Comparison of ENCODE assay signal across 7 mouse cellular contexts in genomic region chr11:86839716-86840447, GRCm38 (mm10). TPM values are rescaled to one million over a fixed set of nuclear protein-coding genes. Genes with fewer than 3 reads are reported as not detected.
DNase-seq lines count a peak whose midpoint lies in the region; ATAC-seq and TF ChIP-seq lines count a peak whose summit lies in the region.

No protein-coding gene starts in this region.

- peak; percentile 38 for DNase-seq in lung, embryonic 14.5 days
- DNase-seq in lung, adult 2 months: no peak
- DNase-seq in spleen, postnatal 4 days (ENCODE audit: low spot score in 2 of 2): no peak

- no peak overlapping the region for H3K4me3 ChIP-seq in lung, embryonic 14.5 days (ENCODE audit: low read depth, low read length)
- no peak overlapping the region for H3K4me3 ChIP-seq in lung, adult 2 months (replicated peaks; ENCODE audit: extremely low read depth, low read depth, low read length)
- H3K4me3 ChIP-seq in forebrain, embryonic 13.5 days: no peak overlapping the region
- H3K4me3 ChIP-seq in intestine, postnatal 0 days (ENCODE audit: low read depth, low read length): no peak overlapping the region
- H3K4me3 ChIP-seq in stomach, embryonic 16.5 days (replicated peaks; ENCODE audit: low read length): no peak overlapping the region

- 37% methylated on average over 7 of the region's 7 CpGs for WGBS in lung, embryonic 14.5 days
- WGBS in lung, adult 2 months: 26% methylated on average over 7 of the region's 7 CpGs
- 22% methylated on average over 7 of the region's 7 CpGs for WGBS in forebrain, embryonic 13.5 days
- WGBS in intestine, postnatal 0 days: 42% methylated on average over 7 of the region's 7 CpGs
- 48% methylated on average over 7 of the region's 7 CpGs for WGBS in stomach, embryonic 16.5 days

- H3K4me1 ChIP-seq in lung, embryonic 14.5 days (ENCODE audit: insufficient read depth): peaks cover 6% of the 10 kb centered on the region; the same call in 1 of the 2 replicates
- peaks cover 8% of the 10 kb centered on the region for H3K4me1 ChIP-seq in lung, adult 2 months (ENCODE audit: control insufficient read depth, insufficient read depth, low read length)
- H3K4me1 ChIP-seq in forebrain, embryonic 13.5 days: peaks cover 25% of the 10 kb centered on the region
- H3K4me1 ChIP-seq in intestine, postnatal 0 days (replicated peaks; ENCODE audit: control insufficient read depth, insufficient read depth, low read length): no peaks in the 10 kb centered on the region
- peaks cover 7% of the 10 kb centered on the region; the same call in 1 of the 2 replicates for H3K4me1 ChIP-seq in stomach, embryonic 16.5 days (ENCODE audit: control insufficient read depth, insufficient read depth, low read length)

- peak overlapping the region; percentile 38 for H3K27ac ChIP-seq in lung, embryonic 14.5 days (ENCODE audit: low read depth)
- peak overlapping the region; percentile 55 for H3K27ac ChIP-seq in forebrain, embryonic 13.5 days
- peak overlapping the region; percentile 35 for H3K27ac ChIP-seq in intestine, postnatal 0 days (ENCODE audit: low read depth, low read length)
- H3K27ac ChIP-seq in stomach, embryonic 16.5 days (ENCODE audit: low read length): 0 out of 2 replicates have a peak overlapping the region, but pooled peaks have one; percentile 21

- H3K27me3 ChIP-seq in lung, embryonic 14.5 days (ENCODE audit: insufficient read depth, low read length): no peaks in the 10 kb centered on the region
- H3K27me3 ChIP-seq in forebrain, embryonic 13.5 days: no peaks in the 10 kb centered on the region
- no peaks in the 10 kb centered on the region for H3K27me3 ChIP-seq in intestine, postnatal 0 days (replicated peaks; ENCODE audit: control insufficient read depth, insufficient read depth, low read length)
- H3K27me3 ChIP-seq in stomach, embryonic 16.5 days (ENCODE audit: control insufficient read depth, insufficient read depth, low read length): no peaks in the 10 kb centered on the region

- H3K9ac ChIP-seq in lung, embryonic 14.5 days: no peak overlapping the region
- H3K9ac ChIP-seq in forebrain, embryonic 13.5 days: no peak overlapping the region
- H3K9ac ChIP-seq in intestine, postnatal 0 days (ENCODE audit: low read depth, low read length): no peak overlapping the region
- no peak overlapping the region for H3K9ac ChIP-seq in stomach, embryonic 16.5 days (ENCODE audit: low read length)

- no peaks in the 10 kb centered on the region for H3K9me3 ChIP-seq in lung, embryonic 14.5 days (ENCODE audit: low read depth, low read length)
- no peaks in the 10 kb centered on the region for H3K9me3 ChIP-seq in forebrain, embryonic 13.5 days (replicated peaks)
- no peaks in the 10 kb centered on the region for H3K9me3 ChIP-seq in intestine, postnatal 0 days (ENCODE audit: control insufficient read depth)
- H3K9me3 ChIP-seq in stomach, embryonic 16.5 days (replicated peaks; ENCODE audit: control insufficient read depth, low read length): no peaks in the 10 kb centered on the region

- no peak for TF ChIP-seq POLR2A in lung, adult 2 months (IDR thresholded peaks at IDR 0.05; ENCODE audit: borderline replicate concordance, extremely low read depth, low read depth, low read length)

- H3K4me2 ChIP-seq in lung, embryonic 14.5 days: no peak overlapping the region
- no peak overlapping the region for H3K4me2 ChIP-seq in forebrain, embryonic 13.5 days
- no peak overlapping the region for H3K4me2 ChIP-seq in intestine, postnatal 0 days (replicated peaks; ENCODE audit: low read depth)
- no peak overlapping the region for H3K4me2 ChIP-seq in stomach, embryonic 16.5 days (ENCODE audit: low read depth, low read length)

- no peaks in the 10 kb centered on the region for H3K36me3 ChIP-seq in lung, embryonic 14.5 days (ENCODE audit: insufficient read depth)
- no peaks in the 10 kb centered on the region for H3K36me3 ChIP-seq in forebrain, embryonic 13.5 days (ENCODE audit: poor library complexity, severe bottlenecking)
- no peaks in the 10 kb centered on the region for H3K36me3 ChIP-seq in intestine, postnatal 0 days (ENCODE audit: control insufficient read depth, insufficient read depth)
- no peaks in the 10 kb centered on the region for H3K36me3 ChIP-seq in stomach, embryonic 16.5 days (ENCODE audit: control insufficient read depth, insufficient read depth, low read length)

- 0 out of 2 replicates have a peak, but pooled peaks have one; percentile 49 for ATAC-seq in lung, embryonic 14.5 days (ENCODE audit: insufficient read depth)
- ATAC-seq in forebrain, embryonic 13.5 days: peak; percentile 70
- no peak for ATAC-seq in intestine, postnatal 0 days
- no peak for ATAC-seq in stomach, embryonic 16.5 days (ENCODE audit: insufficient read depth, low FRiP score)
- no peak for ATAC-seq in megakaryocyte progenitor cell, adult 5-6 weeks (replicated peaks; ENCODE audit: poor library complexity)

- TF ChIP-seq CTCF in lung, embryonic 14.5 days (IDR thresholded peaks at IDR 0.05; ENCODE audit: low read depth): no peak
- TF ChIP-seq CTCF in lung, adult 2 months (IDR thresholded peaks at IDR 0.05; ENCODE audit: insufficient read depth, low read length): no peak
- TF ChIP-seq CTCF in intestine, postnatal 0 days (IDR thresholded peaks at IDR 0.05; ENCODE audit: low read depth): no peak

RNA-seq across cellular contexts. Expression of gene Dhx40, which starts 32.3 kb away (rescaled TPM):
- 29.9 and 32.4 TPM in 2 replicates for polyA plus RNA-seq in lung, embryonic 14.5 days (2014; fragmentation: Nextera tagmentation; extraction: Ambion mirVana)
- polyA plus RNA-seq in lung, adult 2 months (2012; rRNA removed): 3.8 and 4.4 TPM in 2 replicates
- 38.3 and 41.7 TPM in 2 replicates for polyA plus RNA-seq in forebrain, embryonic 13.5 days (2015; fragmentation: Nextera tagmentation; extraction: Ambion mirVana)
- polyA plus RNA-seq in intestine, postnatal 0 days (2015; fragmentation: Nextera tagmentation; extraction: Ambion mirVana): 8.4 and 8.6 TPM in 2 replicates
- polyA plus RNA-seq in stomach, embryonic 16.5 days (2015; fragmentation: Nextera tagmentation; extraction: Ambion mirVana): 17.1 and 17.7 TPM in 2 replicates
- total RNA-seq in megakaryocyte progenitor cell, adult 5-6 weeks (2015): 27.6 and 31.7 TPM in 2 replicates
- total RNA-seq in megakaryocyte progenitor cell, adult 5-6 weeks (2017): 33.4 and 34.6 TPM in 2 replicates

Comparison
In these comparisons a context has a peak if more than half of its experiments do, and no peak if none do; other contexts are left out.
1. ATAC-seq: peak in lung, embryonic 14.5 days (single experiment) and forebrain, embryonic 13.5 days (single experiment); none in intestine, postnatal 0 days (single experiment), stomach, embryonic 16.5 days (single experiment) and megakaryocyte progenitor cell, adult 5-6 weeks (single experiment).
2. Peak in every context shown above with its lines, with median percentiles within 50 percentile points of each other: H3K27ac ChIP-seq.